Mouse (Mus musculus): ENCODE data around the gene Olfr613. TPM values are rescaled to one million over a fixed set of nuclear protein-coding genes. Genes with fewer than 3 reads are reported as not detected.

Gene Olfr613
- not detected for polyA plus RNA-seq (2014; fragmentation: Illumina TruSeq; extraction: RNeasy Lipid Tissue Mini Kit (QIAGEN cat#74804))

GRCm38 (mm10) chr7:103547774-103548173 is at the start of gene Olfr613:
Gene Olfr613, plus strand, starts transcription at chr7:103548074.

GRCm38 (mm10) chr7:103512022-103512421 is 35.9 kb upstream of the Olfr613 start, which contains the start of gene Olfr610:
Gene Olfr610, minus strand, starts transcription at chr7:103512122.

GRCm38 (mm10) chr7:103520746-103521145 is 27.1 kb upstream of the Olfr613 start, which contains the start of gene Olfr611:
Gene Olfr611, minus strand, starts transcription at chr7:103520846.

GRCm38 (mm10) chr7:103542617-103543016 is 5.3 kb upstream of the Olfr613 start, which contains the start of gene Olfr612:
Gene Olfr612, minus strand, starts transcription at chr7:103542717.

GRCm38 (mm10) chr7:103555779-103556178 is 7.9 kb downstream of the Olfr613 start, which contains the start of gene Olfr615:
Gene Olfr615, plus strand, starts transcription at chr7:103556079.

GRCm38 (mm10) chr7:103569043-103569442 is 21.2 kb downstream of the Olfr613 start, which contains the start of gene Olfr616:
Gene Olfr616, minus strand, starts transcription at chr7:103569143.

GRCm38 (mm10) chr7:103572761-103573160 is 24.9 kb downstream of the Olfr613 start, which contains the start of gene Olfr617:
Gene Olfr617, plus strand, starts transcription at chr7:103573061.

GRCm38 (mm10) chr7:103589803-103590202 is 41.9 kb downstream of the Olfr613 start, which contains the start of gene Olfr618:
Gene Olfr618, plus strand, starts transcription at chr7:103590103.

GRCm38 (mm10) chr7:103600275-103600674 is 52.4 kb downstream of the Olfr613 start, which contains the start of gene Olfr619:
Gene Olfr619, plus strand, starts transcription at chr7:103600575.

Other genes with a start within 250 kb of the Olfr613 start
- gene Olfr596, start 242.4 kb upstream of the Olfr613 start, polyA plus RNA-seq (2014; fragmentation: Illumina TruSeq; extraction: RNeasy Lipid Tissue Mini Kit (QIAGEN cat#74804)), result not detected
- gene Olfr597, start 231.8 kb upstream of the Olfr613 start, polyA plus RNA-seq (2014; fragmentation: Illumina TruSeq; extraction: RNeasy Lipid Tissue Mini Kit (QIAGEN cat#74804)), result not detected
- gene Olfr598, start 224.5 kb upstream of the Olfr613 start, polyA plus RNA-seq (2014; fragmentation: Illumina TruSeq; extraction: RNeasy Lipid Tissue Mini Kit (QIAGEN cat#74804)), result not detected
- gene Olfr599, start 212.2 kb upstream of the Olfr613 start, polyA plus RNA-seq (2014; fragmentation: Illumina TruSeq; extraction: RNeasy Lipid Tissue Mini Kit (QIAGEN cat#74804)), result not detected
- not detected for gene Olfr600, start 198.4 kb upstream of the Olfr613 start, polyA plus RNA-seq (2014; fragmentation: Illumina TruSeq; extraction: RNeasy Lipid Tissue Mini Kit (QIAGEN cat#74804))
- not detected for gene Olfr601, start 185.4 kb upstream of the Olfr613 start, polyA plus RNA-seq (2014; fragmentation: Illumina TruSeq; extraction: RNeasy Lipid Tissue Mini Kit (QIAGEN cat#74804))
- not detected for gene Olfr603, start 161.9 kb upstream of the Olfr613 start, polyA plus RNA-seq (2014; fragmentation: Illumina TruSeq; extraction: RNeasy Lipid Tissue Mini Kit (QIAGEN cat#74804))
- gene Usp17lc, start 133.0 kb upstream of the Olfr613 start, polyA plus RNA-seq (2014; fragmentation: Illumina TruSeq; extraction: RNeasy Lipid Tissue Mini Kit (QIAGEN cat#74804)), result not detected
- gene Olfr605, start 102.6 kb upstream of the Olfr613 start, polyA plus RNA-seq (2014; fragmentation: Illumina TruSeq; extraction: RNeasy Lipid Tissue Mini Kit (QIAGEN cat#74804)), result not detected
- not detected for gene Olfr606, start 99.0 kb upstream of the Olfr613 start, polyA plus RNA-seq (2014; fragmentation: Illumina TruSeq; extraction: RNeasy Lipid Tissue Mini Kit (QIAGEN cat#74804))
- not detected for gene Olfr607, start 83.9 kb upstream of the Olfr613 start, polyA plus RNA-seq (2014; fragmentation: Illumina TruSeq; extraction: RNeasy Lipid Tissue Mini Kit (QIAGEN cat#74804))
- not detected for gene Olfr608, start 78.2 kb upstream of the Olfr613 start, polyA plus RNA-seq (2014; fragmentation: Illumina TruSeq; extraction: RNeasy Lipid Tissue Mini Kit (QIAGEN cat#74804))
- gene Olfr609, start 50.0 kb upstream of the Olfr613 start, polyA plus RNA-seq (2014; fragmentation: Illumina TruSeq; extraction: RNeasy Lipid Tissue Mini Kit (QIAGEN cat#74804)), result not detected
- gene Olfr610, start 36.0 kb upstream of the Olfr613 start, polyA plus RNA-seq (2014; fragmentation: Illumina TruSeq; extraction: RNeasy Lipid Tissue Mini Kit (QIAGEN cat#74804)), result not detected
- gene Olfr611, start 27.2 kb upstream of the Olfr613 start, polyA plus RNA-seq (2014; fragmentation: Illumina TruSeq; extraction: RNeasy Lipid Tissue Mini Kit (QIAGEN cat#74804)), result not detected
- not detected for gene Olfr612, start 5.4 kb upstream of the Olfr613 start, polyA plus RNA-seq (2014; fragmentation: Illumina TruSeq; extraction: RNeasy Lipid Tissue Mini Kit (QIAGEN cat#74804))
- not detected for gene Olfr615, start 8.0 kb downstream of the Olfr613 start, polyA plus RNA-seq (2014; fragmentation: Illumina TruSeq; extraction: RNeasy Lipid Tissue Mini Kit (QIAGEN cat#74804))
- not detected for gene Olfr616, start 21.1 kb downstream of the Olfr613 start, polyA plus RNA-seq (2014; fragmentation: Illumina TruSeq; extraction: RNeasy Lipid Tissue Mini Kit (QIAGEN cat#74804))
- gene Olfr617, start 25.0 kb downstream of the Olfr613 start, polyA plus RNA-seq (2014; fragmentation: Illumina TruSeq; extraction: RNeasy Lipid Tissue Mini Kit (QIAGEN cat#74804)), result not detected
- gene Olfr618, start 42.0 kb downstream of the Olfr613 start, polyA plus RNA-seq (2014; fragmentation: Illumina TruSeq; extraction: RNeasy Lipid Tissue Mini Kit (QIAGEN cat#74804)), result not detected
- gene Olfr619, start 52.5 kb downstream of the Olfr613 start, polyA plus RNA-seq (2014; fragmentation: Illumina TruSeq; extraction: RNeasy Lipid Tissue Mini Kit (QIAGEN cat#74804)), result not detected
- not detected for gene Olfr620, start 64.5 kb downstream of the Olfr613 start, polyA plus RNA-seq (2014; fragmentation: Illumina TruSeq; extraction: RNeasy Lipid Tissue Mini Kit (QIAGEN cat#74804))
- not detected for gene Olfr622, start 94.6 kb downstream of the Olfr613 start, polyA plus RNA-seq (2014; fragmentation: Illumina TruSeq; extraction: RNeasy Lipid Tissue Mini Kit (QIAGEN cat#74804))
- gene Olfr623, start 115.6 kb downstream of the Olfr613 start, polyA plus RNA-seq (2014; fragmentation: Illumina TruSeq; extraction: RNeasy Lipid Tissue Mini Kit (QIAGEN cat#74804)), result not detected
- 0.63 TPM for gene Olfr624, start 123.1 kb downstream of the Olfr613 start, polyA plus RNA-seq (2014; fragmentation: Illumina TruSeq; extraction: RNeasy Lipid Tissue Mini Kit (QIAGEN cat#74804))
- not detected for gene Olfr625-ps1, start 134.6 kb downstream of the Olfr613 start, polyA plus RNA-seq (2014; fragmentation: Illumina TruSeq; extraction: RNeasy Lipid Tissue Mini Kit (QIAGEN cat#74804))
- gene Olfr243, start 166.6 kb downstream of the Olfr613 start, polyA plus RNA-seq (2014; fragmentation: Illumina TruSeq; extraction: RNeasy Lipid Tissue Mini Kit (QIAGEN cat#74804)), result not detected
- gene Olfr628, start 182.3 kb downstream of the Olfr613 start, polyA plus RNA-seq (2014; fragmentation: Illumina TruSeq; extraction: RNeasy Lipid Tissue Mini Kit (QIAGEN cat#74804)), result not detected
- not detected for gene Olfr629, start 196.9 kb downstream of the Olfr613 start, polyA plus RNA-seq (2014; fragmentation: Illumina TruSeq; extraction: RNeasy Lipid Tissue Mini Kit (QIAGEN cat#74804))
- gene Olfr630, start 209.3 kb downstream of the Olfr613 start, polyA plus RNA-seq (2014; fragmentation: Illumina TruSeq; extraction: RNeasy Lipid Tissue Mini Kit (QIAGEN cat#74804)), result not detected
- not detected for gene Olfr69, start 223.5 kb downstream of the Olfr613 start, polyA plus RNA-seq (2014; fragmentation: Illumina TruSeq; extraction: RNeasy Lipid Tissue Mini Kit (QIAGEN cat#74804))
- not detected for gene Olfr68, start 231.6 kb downstream of the Olfr613 start, polyA plus RNA-seq (2014; fragmentation: Illumina TruSeq; extraction: RNeasy Lipid Tissue Mini Kit (QIAGEN cat#74804))
- not detected for gene Olfr67, start 243.7 kb downstream of the Olfr613 start, polyA plus RNA-seq (2014; fragmentation: Illumina TruSeq; extraction: RNeasy Lipid Tissue Mini Kit (QIAGEN cat#74804))